Mouse (Mus musculus) R1 (cell line): ENCODE results near the gene Cyb5b.
"Not testable (repeated sequence)": the region's sequence is repeated elsewhere in the genome, so short reads cannot be mapped to it uniquely, and the experiment has no call there.

Source experiments
- DNase-seq: peaks from one replicate; pipeline ENCODE4 v3.0.0-alpha.2; 2018; ENCODE audit warnings: low read depth, low spot score

The Cyb5b gene

DNA sequence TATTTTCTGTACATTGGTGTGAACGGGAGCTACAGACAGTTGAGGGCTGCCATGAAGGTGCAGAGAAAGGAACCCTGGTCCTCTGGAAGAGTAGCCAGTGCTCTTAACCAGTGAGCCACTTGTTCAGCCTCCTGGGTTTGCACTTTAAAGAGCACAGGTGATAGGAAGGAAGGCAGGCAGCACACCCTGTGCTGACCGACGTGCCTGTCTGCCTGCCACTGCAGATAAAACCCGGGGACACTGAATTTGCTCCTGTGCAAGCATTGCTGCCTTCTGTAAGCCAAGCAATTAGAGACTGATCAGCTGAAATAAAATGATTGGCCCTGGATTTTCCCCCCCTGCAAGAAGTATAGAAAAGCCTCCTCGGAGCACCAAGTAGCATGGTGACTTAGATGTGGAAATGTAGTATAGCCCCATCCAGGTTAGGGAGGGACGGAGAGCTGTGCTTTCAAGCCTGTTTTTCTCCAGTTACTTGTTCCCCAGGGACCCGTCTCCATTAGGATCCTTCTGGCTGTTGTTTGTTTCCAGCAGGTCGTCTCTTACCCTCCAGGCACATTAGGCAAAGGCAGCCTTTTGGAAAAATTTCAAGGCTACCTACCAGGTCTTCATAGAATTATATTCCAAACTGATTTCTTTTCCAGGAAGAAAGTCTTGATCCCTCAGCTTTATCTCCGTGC lies 22.7 kb downstream of the Cyb5b start:
- no peak for DNase-seq

DNA sequence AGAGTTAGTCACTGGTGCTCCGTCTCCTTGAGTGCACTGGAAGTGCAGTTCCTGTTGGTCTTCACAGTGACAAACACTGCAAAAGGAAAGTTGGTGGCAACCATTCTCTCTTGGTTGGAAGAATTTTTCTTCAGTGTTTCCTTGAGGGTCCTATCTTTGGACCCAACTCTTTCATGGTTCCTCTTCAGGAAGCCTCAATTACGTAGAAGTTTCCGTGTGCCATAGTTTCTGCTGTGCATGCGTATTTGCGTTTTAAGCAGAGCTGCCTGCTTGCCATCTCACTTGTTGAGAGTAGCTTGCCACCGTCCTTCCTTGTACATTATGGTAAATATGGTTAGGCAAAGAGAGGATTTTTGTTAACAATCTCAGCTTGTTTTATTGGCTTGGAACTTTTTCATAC lies 30.7 kb downstream of the Cyb5b start:
- no peak for DNase-seq

DNA sequence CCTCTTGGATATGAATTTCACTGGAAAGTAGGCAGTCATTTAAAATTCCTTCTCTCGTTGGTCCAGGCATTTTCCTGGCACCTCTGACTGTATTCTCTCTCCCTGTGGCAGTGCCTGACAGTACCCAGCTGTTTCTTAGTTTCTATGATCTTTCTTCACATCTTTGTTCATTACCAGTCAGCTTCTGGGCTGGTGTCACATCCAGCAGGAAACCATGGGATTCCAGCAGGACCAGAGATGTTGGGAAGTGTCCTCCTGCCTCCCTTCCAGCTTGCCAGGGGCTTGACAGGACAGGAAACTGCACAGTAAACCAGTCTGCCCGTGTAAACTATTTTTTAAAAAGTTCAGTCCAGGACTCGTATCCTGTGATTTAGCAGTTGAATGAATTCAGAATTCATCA lies 34.6 kb downstream of the Cyb5b start:
- no peak for DNase-seq

DNA sequence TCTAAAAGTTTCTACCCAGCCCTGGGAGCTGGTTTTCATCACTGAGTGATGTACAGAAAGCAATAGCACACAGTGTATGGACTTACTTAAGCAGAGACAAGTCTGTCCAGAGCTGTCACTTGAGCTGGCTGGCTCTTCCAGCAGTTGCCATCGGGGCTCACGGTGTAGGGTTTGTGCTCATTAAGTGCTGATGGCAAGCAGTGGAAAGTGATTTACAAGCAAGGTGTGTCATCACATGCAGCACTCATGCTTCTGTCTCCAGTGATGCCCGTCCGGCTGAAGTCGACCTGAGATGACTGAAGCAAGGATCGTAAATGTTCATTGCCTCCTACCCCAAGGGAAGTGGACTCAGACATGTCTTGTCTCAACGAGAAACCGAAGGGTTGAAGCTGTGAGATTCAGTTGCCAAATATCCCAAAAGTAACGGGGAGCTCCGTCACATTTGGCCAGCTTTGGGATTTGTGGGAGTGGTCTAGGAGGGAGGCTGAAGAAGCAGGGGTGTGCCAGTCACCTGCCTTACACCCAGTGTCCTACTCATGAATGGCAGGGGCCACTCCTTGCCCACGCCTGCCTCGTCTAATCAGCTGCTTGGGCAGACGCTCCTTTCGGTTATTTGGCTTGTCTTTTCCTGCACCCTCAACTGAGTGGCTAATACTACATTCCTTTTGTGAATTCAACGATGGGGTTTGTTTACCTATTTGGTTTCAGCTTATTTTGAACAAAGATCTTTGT lies 36.4 kb downstream of the Cyb5b start:
- no peak for DNase-seq

DNA sequence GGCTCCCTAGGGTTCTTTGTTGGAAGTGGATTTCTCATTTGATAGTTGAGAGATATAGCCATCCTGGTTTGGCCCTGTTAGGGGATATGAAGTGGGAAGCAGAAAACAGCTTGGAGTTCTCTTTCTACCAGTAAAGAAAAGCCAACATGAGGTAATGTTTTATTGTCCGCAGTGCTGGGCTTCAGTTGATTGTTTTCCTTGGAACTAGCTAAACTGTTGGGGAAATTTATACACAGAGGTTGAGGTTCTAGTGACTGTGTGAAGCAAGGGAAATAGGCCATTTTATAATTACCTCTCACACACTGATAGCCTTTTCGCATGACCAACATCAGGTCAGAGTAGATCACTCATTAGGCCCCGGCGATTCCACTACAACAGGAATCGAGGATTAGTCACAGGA lies 37.2 kb downstream of the Cyb5b start:
- DNase-seq = no peak

DNA sequence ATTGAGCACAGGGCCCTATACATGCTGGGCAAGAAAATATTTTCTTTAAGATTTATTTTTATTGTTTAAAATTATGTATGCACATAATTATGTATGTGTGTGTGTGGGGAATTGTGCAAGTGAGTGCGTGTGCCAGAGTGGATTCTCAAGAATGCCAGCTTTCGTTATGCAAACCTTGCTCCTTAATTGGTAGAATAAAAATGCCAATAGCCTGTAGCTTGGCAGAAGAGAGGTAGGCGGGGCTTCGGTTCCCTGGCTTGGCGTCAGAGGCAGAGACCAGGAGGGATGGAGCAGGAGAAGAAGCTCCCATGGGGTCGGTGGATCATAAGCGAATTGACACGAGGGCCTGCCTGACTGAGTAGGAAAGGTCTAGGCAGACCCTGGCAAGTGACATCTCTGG lies 42.2 kb downstream of the Cyb5b start:
- DNase-seq = no peak

DNA sequence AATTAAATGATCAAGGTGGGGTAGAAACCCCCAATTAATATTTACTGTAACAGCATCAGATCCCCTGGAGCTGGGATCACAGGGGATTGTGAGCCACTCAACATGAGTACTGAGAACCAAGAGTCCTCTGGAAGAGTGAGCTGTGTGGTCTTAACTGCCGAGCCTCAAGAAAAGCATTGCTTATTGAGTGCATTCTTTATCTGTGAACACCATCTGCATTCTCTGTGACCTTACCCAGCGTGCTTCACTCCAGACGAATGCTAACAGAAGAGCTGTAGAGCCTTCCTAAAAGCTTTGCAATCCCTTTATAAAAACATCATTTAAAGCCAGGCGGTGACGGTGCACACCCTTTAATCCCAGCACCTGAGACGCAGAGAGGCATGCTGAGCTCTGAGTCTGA lies 42.9 kb downstream of the Cyb5b start:
- no peak for DNase-seq

DNA sequence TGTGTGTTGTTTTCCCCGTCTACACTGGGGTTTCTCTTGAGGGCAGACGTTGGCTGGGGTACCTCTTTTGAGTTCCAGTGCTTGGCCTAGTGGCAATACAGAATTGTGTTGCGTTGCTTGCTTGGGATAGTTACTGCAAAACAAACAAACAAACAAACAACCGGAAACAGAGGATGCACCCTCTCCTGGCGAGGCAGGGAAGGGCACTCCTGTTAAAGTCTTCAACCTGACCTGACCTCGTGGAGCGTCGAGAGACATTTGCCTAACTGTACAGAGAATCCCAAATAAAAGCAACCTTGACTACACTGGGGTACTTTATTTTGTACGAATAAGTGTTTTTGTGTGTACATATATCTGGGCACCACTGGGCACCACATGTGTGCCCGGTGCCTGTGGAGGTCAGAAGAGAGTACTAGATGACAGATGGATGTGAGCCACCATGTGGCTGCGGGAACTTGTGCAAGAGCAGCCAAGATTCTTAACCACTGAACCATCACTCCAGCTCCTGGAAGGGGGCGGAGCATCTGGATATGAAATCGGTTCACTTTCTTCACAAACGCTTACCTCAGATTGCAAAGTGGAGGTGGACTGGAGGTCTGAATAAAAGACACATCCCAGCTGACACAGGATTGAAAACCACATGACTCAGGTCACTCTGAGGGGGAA lies 44.5 kb downstream of the Cyb5b start:
- peak; percentile 73 for DNase-seq

DNA sequence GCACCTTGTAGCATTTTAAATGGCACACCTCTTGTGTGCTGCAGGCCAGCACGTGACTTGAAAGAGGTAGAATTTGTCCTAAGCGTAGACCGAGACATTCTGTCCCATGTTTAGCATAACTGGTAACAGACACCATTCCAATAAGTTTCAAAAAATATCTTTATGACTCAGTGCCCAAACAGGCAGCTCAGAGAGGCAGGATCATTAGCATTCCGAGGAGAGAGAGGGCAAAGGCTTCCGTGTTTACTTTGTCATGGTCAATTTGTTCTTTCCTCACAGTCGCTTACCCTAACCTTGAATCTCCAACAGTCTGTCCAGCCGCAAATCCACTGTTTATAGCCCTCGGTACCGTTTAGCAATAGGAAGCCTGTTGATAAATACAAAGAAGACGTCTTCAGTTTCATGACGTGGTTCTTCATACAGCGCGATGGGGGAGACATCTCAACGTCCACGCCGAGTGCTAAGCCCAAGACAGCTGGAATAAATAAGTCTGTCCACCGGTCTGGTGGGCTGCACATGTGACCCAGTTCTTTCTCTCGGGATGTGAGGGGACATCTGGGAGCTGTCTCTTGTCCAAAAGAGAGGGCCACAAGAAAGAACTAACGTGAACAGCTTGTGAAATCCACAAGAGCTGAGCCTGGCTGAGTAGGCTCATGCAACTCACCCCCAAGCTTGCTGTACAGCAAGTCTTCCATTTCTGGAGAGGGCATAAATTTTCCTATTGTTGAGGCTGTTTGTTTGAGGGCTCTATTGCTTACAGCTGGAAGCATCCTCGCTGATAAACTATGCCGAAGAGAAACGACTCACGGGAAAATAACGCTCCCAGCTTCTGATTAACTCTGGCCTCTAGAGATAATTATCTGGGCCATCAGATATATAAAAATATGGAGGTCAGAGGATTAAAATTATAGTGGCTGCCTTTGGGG lies 47.7 kb downstream of the Cyb5b start:
- no peak for DNase-seq

DNA sequence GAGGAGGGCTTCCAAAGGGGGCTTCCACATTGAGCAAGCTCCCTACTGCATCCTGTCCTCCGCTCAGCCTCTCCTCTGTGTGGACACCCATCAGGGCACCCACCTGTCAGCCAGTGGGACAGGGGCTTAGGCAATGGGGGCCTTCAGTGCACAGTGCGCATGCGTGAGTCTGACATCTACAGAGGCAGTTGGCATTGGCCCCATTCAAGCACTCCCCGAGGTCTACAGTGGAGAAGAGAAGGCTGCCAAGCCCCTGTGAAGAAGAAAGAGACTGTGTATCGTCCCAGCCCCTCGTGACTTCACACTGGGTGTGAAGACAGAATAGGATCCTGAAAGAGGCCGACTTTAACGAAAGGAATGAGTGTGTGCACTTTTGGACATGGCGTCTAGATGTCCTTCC lies 54.7 kb downstream of the Cyb5b start:
- no peak for DNase-seq

DNA sequence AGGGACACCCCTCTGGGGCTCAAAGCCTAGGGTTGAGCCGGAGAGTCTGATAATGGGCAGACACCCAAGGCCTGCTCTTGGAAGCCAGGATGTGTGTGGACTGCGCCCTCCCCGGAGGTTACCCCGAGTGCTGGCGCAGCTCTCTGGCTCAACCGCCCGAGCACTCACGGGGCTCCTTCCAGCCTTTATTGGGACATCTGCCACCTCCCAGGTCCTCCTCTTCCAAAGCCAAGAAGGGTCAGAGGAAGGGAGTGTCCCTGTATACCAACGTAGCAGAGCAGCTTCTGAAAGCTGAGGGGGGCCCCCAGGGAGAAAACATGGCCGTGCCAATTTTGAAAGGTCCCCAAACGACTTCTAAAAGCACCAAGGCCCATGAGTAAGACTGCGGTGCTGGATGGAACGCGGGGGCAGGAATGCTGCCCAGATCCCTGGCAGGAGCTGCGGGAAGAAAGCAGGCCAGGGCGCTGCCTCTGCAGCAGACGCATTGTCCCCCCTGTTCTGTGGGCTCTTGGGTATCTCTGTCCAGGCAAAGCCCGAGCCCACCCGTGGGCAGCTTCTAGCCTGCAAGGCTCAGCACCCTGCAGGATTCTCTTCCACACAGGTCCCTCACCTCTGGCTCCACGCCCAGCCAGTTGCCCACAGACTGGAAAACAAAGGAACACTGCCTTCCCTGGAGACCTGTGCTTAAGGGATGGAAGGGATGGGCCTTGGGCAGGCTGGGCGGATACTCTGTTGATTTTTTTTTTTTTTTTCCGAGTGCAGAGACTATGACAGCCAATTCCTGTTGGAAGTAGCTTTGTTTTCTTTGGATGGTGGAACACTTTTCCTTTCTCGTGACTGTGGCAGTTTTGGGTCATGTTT lies 55.5 kb downstream of the Cyb5b start:
- peak; percentile 57 for DNase-seq

DNA sequence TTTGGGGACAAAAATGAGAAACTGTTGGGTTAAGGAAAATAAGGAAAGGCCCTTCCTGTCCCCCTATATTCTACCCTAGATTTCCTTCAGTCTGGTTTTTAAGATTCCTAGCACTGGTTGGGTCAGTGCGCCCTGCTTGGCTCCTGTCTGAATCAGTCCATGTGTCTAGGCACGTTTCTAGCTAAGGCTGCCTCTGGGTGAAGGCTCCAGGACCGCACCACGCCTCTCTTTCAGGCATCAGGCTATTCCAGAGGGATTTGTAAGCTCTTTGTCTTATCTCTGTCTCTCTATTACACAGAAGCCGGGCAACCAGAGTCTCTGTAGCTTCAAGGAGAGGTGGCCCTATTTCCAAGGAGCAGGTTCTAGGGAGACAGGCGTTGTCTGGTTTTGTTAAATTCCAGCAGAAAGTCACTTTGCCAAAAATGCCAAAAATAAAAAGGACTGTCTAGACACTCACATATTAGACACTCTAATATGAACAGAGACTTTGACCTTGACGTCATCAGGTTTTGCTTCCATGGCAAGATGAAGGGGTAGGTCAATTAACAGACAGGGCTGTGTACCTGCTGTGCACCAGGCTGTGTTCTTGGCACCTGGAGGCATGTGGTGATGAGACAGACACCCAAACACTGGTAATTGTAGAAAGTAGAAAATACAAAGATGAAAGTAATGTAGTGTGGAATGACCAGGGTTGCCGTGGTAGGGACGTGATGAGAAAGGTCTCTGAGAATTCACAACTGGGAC lies 56.5 kb downstream of the Cyb5b start:
- no peak for DNase-seq

DNA sequence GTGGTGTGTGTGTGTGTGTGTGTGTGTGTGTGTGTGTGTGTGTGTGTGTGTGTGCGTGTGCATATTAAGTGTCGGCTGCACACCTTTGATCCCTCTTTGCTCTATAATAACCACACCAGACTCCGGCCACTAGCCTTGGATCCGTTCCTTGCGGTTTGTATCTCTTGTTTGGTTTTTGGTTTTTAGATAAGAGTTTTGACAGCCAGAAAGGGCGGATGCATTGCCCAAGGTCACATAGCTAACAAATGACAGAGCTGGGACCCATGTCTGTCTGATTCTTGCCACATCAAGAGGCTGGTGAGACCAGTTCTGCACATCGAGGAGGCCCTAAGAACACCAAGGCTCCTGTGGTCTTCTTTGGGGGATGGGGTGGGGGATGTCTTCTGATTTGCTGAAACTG lies 58.7 kb downstream of the Cyb5b start:
- no peak for DNase-seq

DNA sequence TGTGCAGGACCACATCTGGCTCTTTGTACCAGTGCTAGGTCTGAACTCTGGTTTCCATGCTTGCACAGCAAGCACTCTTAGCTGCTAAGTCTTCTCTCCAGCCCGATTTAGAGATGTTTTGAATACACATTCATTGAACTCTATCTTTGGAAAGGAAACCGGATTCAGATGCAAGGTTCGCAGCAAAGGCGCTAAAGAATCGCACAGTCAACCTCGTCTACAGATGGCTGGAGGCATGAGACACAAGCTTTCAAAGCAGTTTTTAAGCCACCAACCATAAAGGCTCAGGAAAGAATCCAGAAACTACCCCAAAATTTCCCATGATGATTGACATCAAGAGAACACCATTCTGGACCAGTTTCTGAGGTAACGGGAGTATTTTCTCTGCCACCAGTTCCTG lies 61.6 kb downstream of the Cyb5b start:
- DNase-seq = no peak

DNA sequence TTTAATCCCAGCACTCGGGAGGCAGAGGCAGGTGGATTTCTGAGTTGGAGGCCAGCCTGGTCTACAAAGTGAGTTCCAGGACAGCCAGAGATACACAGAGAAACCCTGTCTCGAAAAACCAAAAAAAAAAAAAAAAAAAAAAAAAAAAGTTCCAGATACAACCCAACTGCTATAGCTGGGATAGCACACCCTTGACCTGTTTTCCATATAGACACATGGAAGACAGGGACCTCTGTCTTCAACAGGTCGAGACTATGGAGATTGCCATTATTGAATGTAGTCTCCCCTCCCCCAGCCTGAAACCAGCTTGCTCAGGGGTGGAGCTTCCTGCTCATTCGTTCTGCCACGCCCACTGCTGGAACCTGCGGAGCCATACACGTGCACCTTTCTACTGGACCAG lies 66.8 kb downstream of the Cyb5b start:
- not testable (repeated sequence) for DNase-seq

DNA sequence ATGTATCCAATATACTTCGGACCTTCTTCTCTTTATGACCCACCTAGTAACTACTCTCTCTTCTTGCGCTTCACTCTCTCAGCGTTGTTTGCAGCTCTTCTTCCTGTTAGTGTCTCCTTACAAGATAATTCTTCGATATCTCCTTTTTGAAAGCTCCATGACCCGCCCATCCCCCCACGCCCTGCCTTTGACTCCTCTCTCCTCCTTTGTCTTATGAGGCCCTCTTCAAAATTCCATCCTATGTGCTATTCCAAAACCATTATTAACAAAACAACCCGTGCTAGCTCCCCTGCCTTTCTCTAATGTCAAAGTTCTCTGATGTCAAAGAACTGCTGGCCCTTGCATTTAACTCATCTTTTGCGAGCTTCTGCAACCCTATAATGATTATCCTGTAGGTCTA lies 67.7 kb downstream of the Cyb5b start:
- DNase-seq = peak; percentile 36

DNA sequence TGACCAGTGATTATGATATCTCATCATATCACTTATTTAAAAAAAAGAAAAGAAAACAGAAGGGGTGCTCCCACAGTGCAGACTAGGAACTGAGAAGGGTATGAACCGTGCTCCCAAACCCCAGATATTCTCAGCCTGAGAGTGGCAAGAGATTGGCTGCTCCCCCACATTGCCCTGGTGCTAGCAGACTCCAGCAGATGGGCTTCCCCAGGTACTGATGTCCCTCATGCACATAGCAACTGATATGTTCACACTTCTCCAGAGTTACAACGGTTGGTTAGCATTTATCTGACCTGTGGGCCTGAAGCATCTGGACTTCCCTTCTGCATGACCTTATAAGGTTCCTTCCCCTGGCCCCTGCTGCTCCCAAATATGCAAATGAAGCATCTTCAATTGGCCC lies 68.6 kb downstream of the Cyb5b start:
- peak; percentile 30 for DNase-seq

DNA sequence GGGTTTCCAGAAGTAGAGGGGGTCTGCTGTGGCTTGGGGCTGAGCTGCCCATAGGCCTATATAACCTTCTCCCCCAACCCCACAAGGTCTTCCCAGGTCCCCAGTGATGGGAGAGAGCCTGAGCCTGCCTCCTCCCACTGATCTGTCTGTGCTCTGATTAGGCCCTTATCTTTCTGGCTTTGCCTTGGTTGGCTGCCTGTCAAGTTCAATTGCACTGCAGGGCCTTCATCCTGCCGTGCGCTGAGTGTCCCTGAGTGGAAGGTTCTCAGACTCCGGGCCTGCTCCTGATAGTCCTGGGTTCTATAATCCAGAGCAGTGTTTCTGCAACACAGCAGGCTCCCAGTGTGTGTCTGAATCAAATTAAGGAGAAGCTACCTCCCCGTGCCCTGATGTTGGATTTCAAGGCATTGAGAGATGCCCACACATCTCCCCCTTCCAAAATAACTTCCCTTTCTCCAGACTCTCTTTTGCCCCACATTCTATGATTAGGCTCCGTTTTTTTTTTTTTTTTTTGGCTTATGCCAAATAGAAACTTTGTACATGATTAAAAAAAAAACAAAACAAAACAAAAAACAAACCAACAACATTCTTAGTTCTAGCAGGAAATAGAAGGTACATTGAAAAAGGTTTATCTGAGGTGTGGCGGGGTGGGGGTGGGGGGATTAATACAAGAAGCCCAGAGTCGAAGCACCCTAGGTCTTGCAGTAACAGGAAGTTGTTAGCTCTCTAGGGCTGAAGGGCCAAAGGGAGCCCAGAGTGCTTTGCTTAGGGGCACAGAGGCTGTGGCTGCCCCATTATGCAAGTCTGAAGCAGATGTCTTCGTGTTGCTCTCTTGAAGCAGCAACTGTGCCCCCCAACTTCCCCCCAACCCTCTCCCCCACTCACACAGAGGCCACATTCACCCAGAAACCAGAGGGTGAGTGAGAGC lies 71.7 kb downstream of the Cyb5b start:
- DNase-seq = no peak

DNA sequence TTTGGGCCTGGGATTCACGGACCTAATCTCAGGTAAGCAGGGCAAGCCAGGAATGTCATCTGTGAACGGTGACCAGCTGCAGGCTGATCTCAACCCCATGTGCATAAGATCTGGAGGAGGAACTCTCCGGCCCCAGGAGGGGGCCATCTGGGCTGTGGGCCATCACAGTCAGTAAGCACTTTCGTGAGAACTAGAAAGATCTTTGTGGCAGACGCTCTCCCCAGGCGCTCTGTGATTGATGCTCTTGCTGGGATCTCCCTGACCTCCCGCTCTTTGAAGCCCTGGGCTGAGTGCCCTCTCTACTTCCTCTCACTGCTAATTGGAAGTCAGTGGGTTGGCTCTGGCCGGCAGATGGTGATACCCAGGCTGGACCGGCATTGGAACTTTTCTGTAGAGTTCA lies 75.7 kb downstream of the Cyb5b start:
- no peak for DNase-seq
